Mouse (Mus musculus) embryonic fibroblast, embryonic 13.5 days (primary cell): ENCODE measurements at regions not wholly inside any gene's neighbourhood (a gene's known extent, or its start where the extent isn't known, plus 50 kb on each side); places are given as distances from the start of the nearest gene placed in this dataset.

Experiments used
- CTCF ChIP-seq: IDR thresholded peaks from 2 replicates; pipeline ENCODE4 v1.5.1; 2011; ENCODE audit warnings: mild to moderate bottlenecking, control low read depth, low read length, moderate library complexity, borderline replicate concordance; ENCODE audit not compliant: insufficient read depth
- POLR2A ChIP-seq: IDR thresholded peaks from 2 replicates; pipeline ENCODE4 v1.6.1; 2011; ENCODE audit warnings: low read depth, mild to moderate bottlenecking, control low read depth, low read length, moderate library complexity

GRCm38 (mm10) chr1:75612083-75612720, 66.1 kb downstream of the Slc4a3 start:
- TF ChIP-seq CTCF (no peak), POLR2A (no peak)
